Mouse (Mus musculus) kidney, postnatal 0 days (tissue): ENCODE measurements around the gene 2510009E07Rik. TPM values are rescaled to one million over a fixed set of nuclear protein-coding genes. Genes with fewer than 3 reads are reported as not detected.
A peak's percentile ranks its signal among the peaks of the same experiment; 100 is the strongest.

Experiments
- ATAC-seq: fragments of 200-750 bp; cut with Nextera tagmentation; replicated peaks from 2 replicates; pipeline ENCODE4 v1.8.0; 2017; ENCODE audit warnings: low read depth, moderate number of reproducible peaks, moderate TSS enrichment, moderate library complexity; ENCODE audit not compliant: low FRiP score
- DNase-seq: peaks from one replicate; pipeline ENCODE4 v3.0.0-alpha.2; 2016; ENCODE audit warnings: low spot score
- H3K27ac ChIP-seq: fragments of 300-500 bp; sonication (generic); 2 replicates; pipeline ENCODE4 v1.5.1; 2014; ENCODE audit warnings: mild to moderate bottlenecking
- H3K27me3 ChIP-seq: fragments of 300-500 bp; sonication (generic); 2 replicates; pipeline ENCODE4 v1.6.1; 2014; ENCODE audit warnings: low read length, mixed read lengths; ENCODE audit not compliant: insufficient read depth
- H3K36me3 ChIP-seq: fragments of 300-500 bp; sonication (generic); 2 replicates; pipeline ENCODE4 v1.6.1; 2014; ENCODE audit warnings: low read length, mixed read lengths; ENCODE audit not compliant: insufficient read depth
- H3K4me1 ChIP-seq: fragments of 300-500 bp; sonication (generic); replicated peaks from 2 replicates; pipeline ENCODE4 v1.6.1; 2014; ENCODE audit warnings: antibody characterized with exemption, low read length, mixed read lengths; ENCODE audit not compliant: insufficient read depth
- H3K4me2 ChIP-seq: fragments of 300-500 bp; sonication (generic); 2 replicates; pipeline ENCODE4 v1.6.1; 2014; ENCODE audit warnings: mild to moderate bottlenecking, low read length, moderate library complexity, mixed read lengths
- H3K4me3 ChIP-seq: fragments of 300-500 bp; sonication (generic); replicated peaks from 2 replicates; pipeline ENCODE4 v1.5.1; 2014; ENCODE audit warnings: low read depth, low read length
- H3K9ac ChIP-seq: fragments of 300-500 bp; sonication (generic); 2 replicates; pipeline ENCODE4 v1.6.1; 2014; ENCODE audit warnings: low read depth, low read length
- H3K9me3 ChIP-seq: fragments of 300-500 bp; sonication (generic); replicated peaks from 2 replicates; pipeline ENCODE4 v1.6.1; 2016; ENCODE audit warnings: low read length, inconsistent platforms, mixed read lengths
- CTCF ChIP-seq: IDR thresholded peaks from 2 replicates; pipeline ENCODE4 v1.5.1; 2016; ENCODE audit warnings: antibody characterized with exemption, low read depth, mild to moderate bottlenecking, moderate library complexity
- WGBS: fragments of 180-500 bp; shearing (Covaris S2); extraction: QIAGEN DNeasy Blood & Tissue Kit; methylation state at CpG from one replicate; pipeline ENCODE4 v1.1.7; 2014; 5-methylcytosine and 5-hydroxymethylcytosine counted together
- polyA plus RNA-seq: library from polyadenylated mRNA; unstranded; fragments of >200 nt; fragmentation: Nextera tagmentation; extraction: Ambion mirVana; gene quantifications from 2 replicates; pipeline ENCODE4 v1.2.1, GENCODE M21; 2015

2510009E07Rik gene
- polyA plus RNA-seq, 1 experiment from 2014 or later = 13.6 TPM

- no peak overlapping the region for H3K9ac ChIP-seq
- no peak for DNase-seq
- TF ChIP-seq CTCF = no peak
- ATAC-seq = no peak
- H3K4me3 ChIP-seq = no peak overlapping the region
- no peaks in the 10 kb centered on the region for H3K36me3 ChIP-seq
- no peaks in the 10 kb centered on the region for H3K27me3 ChIP-seq
- no peak overlapping the region for H3K4me2 ChIP-seq
- no peak overlapping the region for H3K27ac ChIP-seq
- 36% methylated on average over 4 of the region's 4 CpGs for whole genome bisulfite sequencing
- H3K4me1 ChIP-seq = no peaks in the 10 kb centered on the region; the same call in 1 of the 2 replicates
- H3K9me3 ChIP-seq = no peaks in the 10 kb centered on the region
Observed at GRCm38 (mm10) chr16:21665423-21665986, 29.0 kb downstream of the 2510009E07Rik start.

GRCm38 (mm10) chr16:21664633-21665363 is 29.7 kb downstream of the 2510009E07Rik start:
- ATAC-seq = no peak
- no peak overlapping the region for H3K9ac ChIP-seq
- H3K4me3 ChIP-seq = no peak overlapping the region
- WGBS = 35% methylated on average over 18 of the region's 18 CpGs
- DNase-seq = no peak
- no peaks in the 10 kb centered on the region; the same call in 1 of the 2 replicates for H3K4me1 ChIP-seq
- H3K9me3 ChIP-seq = no peaks in the 10 kb centered on the region
- no peak for TF ChIP-seq CTCF
- H3K27me3 ChIP-seq = no peaks in the 10 kb centered on the region
- H3K36me3 ChIP-seq = no peaks in the 10 kb centered on the region
- no peak overlapping the region for H3K27ac ChIP-seq
- no peak overlapping the region for H3K4me2 ChIP-seq

- H3K27ac ChIP-seq = no peak overlapping the region
Observed at GRCm38 (mm10) chr16:21655961-21656360, 38.5 kb downstream of the 2510009E07Rik start.

GRCm38 (mm10) chr16:21655291-21655690 is 39.2 kb downstream of the 2510009E07Rik start:
- H3K9me3 ChIP-seq = no peaks in the 10 kb centered on the region
- TF ChIP-seq CTCF = no peak
- 44% methylated on average over 6 of the region's 6 CpGs for WGBS
- H3K36me3 ChIP-seq = no peaks in the 10 kb centered on the region; the same call in 1 of the 2 replicates
- no peak for ATAC-seq
- no peak overlapping the region for H3K9ac ChIP-seq
- H3K4me2 ChIP-seq = no peak overlapping the region
- no peak overlapping the region for H3K4me3 ChIP-seq
- peak; percentile 18 for DNase-seq
- no peaks in the 10 kb centered on the region for H3K4me1 ChIP-seq
- H3K27me3 ChIP-seq = no peaks in the 10 kb centered on the region
- no peak overlapping the region; the same call in 1 of the 2 replicates for H3K27ac ChIP-seq

More at GRCm38 (mm10) chr16:21655961-21656360, 38.5 kb downstream of the 2510009E07Rik start:
- no peaks in the 10 kb centered on the region for H3K27me3 ChIP-seq
- H3K4me2 ChIP-seq = no peak overlapping the region
- H3K4me1 ChIP-seq = no peaks in the 10 kb centered on the region
- DNase-seq (no peak), ATAC-seq (no peak)
- no peak for TF ChIP-seq CTCF
- no peaks in the 10 kb centered on the region; the same call in 1 of the 2 replicates for H3K36me3 ChIP-seq
- no peak overlapping the region for H3K9ac ChIP-seq
- no peaks in the 10 kb centered on the region for H3K9me3 ChIP-seq
- WGBS = 85% methylated on average over 9 of the region's 9 CpGs
- H3K4me3 ChIP-seq = no peak overlapping the region

GRCm38 (mm10) chr16:21654384-21654783 is 40.1 kb downstream of the 2510009E07Rik start:
- H3K4me2 ChIP-seq = no peak overlapping the region
- WGBS = 84% methylated on average over 5 of the region's 5 CpGs
- H3K27ac ChIP-seq = no peak overlapping the region
- H3K9ac ChIP-seq = no peak overlapping the region
- no peaks in the 10 kb centered on the region for H3K4me1 ChIP-seq
- no peaks in the 10 kb centered on the region for H3K27me3 ChIP-seq
- H3K36me3 ChIP-seq = no peaks in the 10 kb centered on the region; the same call in 1 of the 2 replicates
- H3K9me3 ChIP-seq = no peaks in the 10 kb centered on the region
- no peak for TF ChIP-seq CTCF
- DNase-seq (no peak), ATAC-seq (no peak)
- H3K4me3 ChIP-seq = no peak overlapping the region

GRCm38 (mm10) chr16:21653151-21653550 is 41.3 kb downstream of the 2510009E07Rik start:
- TF ChIP-seq CTCF = no peak
- DNase-seq = no peak

More at GRCm38 (mm10) chr16:21653151-21653550, 41.3 kb downstream of the 2510009E07Rik start:
- H3K4me2 ChIP-seq = no peak overlapping the region
- H3K36me3 ChIP-seq = no peaks in the 10 kb centered on the region; the same call in 1 of the 2 replicates
- WGBS = 81% methylated on average over 15 of the region's 15 CpGs
- H3K27ac ChIP-seq = no peak overlapping the region
- H3K9me3 ChIP-seq = no peaks in the 10 kb centered on the region
- no peaks in the 10 kb centered on the region for H3K27me3 ChIP-seq
- no peak for ATAC-seq
- H3K4me1 ChIP-seq = no peaks in the 10 kb centered on the region
- H3K9ac ChIP-seq = no peak overlapping the region
- no peak overlapping the region for H3K4me3 ChIP-seq
